18 mouse cellular contexts compared by ENCODE assay signal in genomic region chr1:91301206-91301920, GRCm38 (mm10). TPM values are rescaled to one million over a fixed set of nuclear protein-coding genes. Genes with fewer than 3 reads are reported as not detected.
DNase-seq lines count a peak whose midpoint lies in the region; ATAC-seq and TF ChIP-seq lines count a peak whose summit lies in the region.
"Had no signal": no experiment of that assay in that cellular context is flagged by ENCODE, and none has a peak within 500 bp of the region (broad histone marks: within the 10 kb centered on the region; RNA-seq: fewer than 3 reads in every experiment).

No protein-coding gene starts in this region.

- no peaks in the 10 kb centered on the region for H3K27me3 ChIP-seq in intestine, postnatal 0 days (replicated peaks; ENCODE audit: control insufficient read depth, insufficient read depth, low read length)
- H3K27me3 ChIP-seq in liver, embryonic 14.5 days (ENCODE audit: control insufficient read depth, insufficient read depth, low read length): no peaks in the 10 kb centered on the region
- H3K27me3 ChIP-seq: forebrain, embryonic 15.5 days; hindbrain, embryonic 12.5 days; limb, embryonic 15.5 days had no signal

- H3K27ac ChIP-seq in intestine, postnatal 0 days (ENCODE audit: low read depth, low read length): no peak overlapping the region
- H3K27ac ChIP-seq in liver, embryonic 14.5 days: peak overlapping the region; percentile 2; the same call in 1 of the 2 replicates
- no peak overlapping the region for H3K27ac ChIP-seq in gastrocnemius, adult 2 months
- H3K27ac ChIP-seq: forebrain, embryonic 15.5 days; hindbrain, embryonic 12.5 days; limb, embryonic 15.5 days; midbrain, embryonic 10.5 days had no signal

- no peak for TF ChIP-seq EP300 in liver, embryonic 14.5 days (IDR thresholded peaks at IDR 0.05; ENCODE audit: low read depth)

- 27% methylated on average over 3 of the region's 3 CpGs for WGBS in intestine, postnatal 0 days
- WGBS in liver, embryonic 14.5 days (ENCODE audit: insufficient replicate concordance): 45% methylated on average over 3 of the region's 3 CpGs

- peak; percentile 50 for DNase-seq in adipocyte (ENCODE audit: low spot score)
- peak; percentile 59 for DNase-seq in kidney, postnatal 10 days
- no peak for DNase-seq in liver, embryonic 14.5 days (ENCODE audit: low read depth in 3 of 3, low spot score in 3 of 3)
- no peak for DNase-seq in adrenal gland, postnatal 25 days
- no peak for DNase-seq in gastrocnemius, postnatal 4 days (ENCODE audit: low spot score in 2 of 2)
- no peak for DNase-seq in cerebellum, postnatal 4 days (ENCODE audit: low spot score in 2 of 2)
- no peak for DNase-seq in gastrocnemius, adult 2 months
- DNase-seq: cerebellum, adult 18-20 months; gastrocnemius, postnatal 25 days; thymus, adult 2 months had no signal

- peak overlapping the region; percentile 37; the same call in 1 of the 2 replicates for H3K4me2 ChIP-seq in intestine, postnatal 0 days (replicated peaks; ENCODE audit: low read depth)
- H3K4me2 ChIP-seq in liver, embryonic 14.5 days (ENCODE audit: low read depth): peak overlapping the region; percentile 31
- H3K4me2 ChIP-seq: forebrain, embryonic 15.5 days; hindbrain, embryonic 12.5 days; limb, embryonic 15.5 days had no signal

- intact Hi-C loops in gastrocnemius, adult 2 months (cut with DNase I): no loop called here

- H3K36me3 ChIP-seq in intestine, postnatal 0 days (ENCODE audit: control insufficient read depth, insufficient read depth): peaks cover 31% of the 10 kb centered on the region
- H3K36me3 ChIP-seq in liver, embryonic 14.5 days (replicated peaks; ENCODE audit: control insufficient read depth, insufficient read depth, low read depth): peaks cover 19% of the 10 kb centered on the region
- H3K36me3 ChIP-seq: forebrain, embryonic 15.5 days had no signal

- peaks cover 9% of the 10 kb centered on the region; the same call in 1 of the 2 replicates for H3K4me1 ChIP-seq in intestine, postnatal 0 days (replicated peaks; ENCODE audit: control insufficient read depth, insufficient read depth, low read length)
- peaks cover 19 to 34% of the 10 kb centered on the region in 2 experiments for H3K4me1 ChIP-seq in liver, embryonic 14.5 days (replicated peaks; ENCODE audit: control insufficient read depth in 2 of 2, insufficient read depth in 2 of 2, low read length in 1 of 2)

- H3K9ac ChIP-seq in intestine, postnatal 0 days (ENCODE audit: low read depth, low read length): no peak overlapping the region
- no peak overlapping the region; the same call in 1 of the 2 replicates for H3K9ac ChIP-seq in liver, embryonic 14.5 days (replicated peaks)
- H3K9ac ChIP-seq: forebrain, embryonic 15.5 days; hindbrain, embryonic 12.5 days; limb, embryonic 15.5 days had no signal

- no peak overlapping the region for H3K4me3 ChIP-seq in intestine, postnatal 0 days (ENCODE audit: low read depth, low read length)
- H3K4me3 ChIP-seq in liver, embryonic 14.5 days (ENCODE audit: insufficient read depth in 1 of 2, low read depth in 2 of 2, low read length in 2 of 2): no peak overlapping the region
- H3K4me3 ChIP-seq in gastrocnemius, adult 2 months: no peak overlapping the region
- H3K4me3 ChIP-seq: forebrain, embryonic 15.5 days; hindbrain, embryonic 12.5 days; limb, embryonic 15.5 days; midbrain, embryonic 10.5 days had no signal

- TF ChIP-seq CTCF in intestine, postnatal 0 days (IDR thresholded peaks at IDR 0.05; ENCODE audit: low read depth): no peak
- no peak for TF ChIP-seq CTCF in liver, embryonic 14.5 days (IDR thresholded peaks at IDR 0.05; ENCODE audit: low read depth)
- TF ChIP-seq CTCF in gastrocnemius, adult 2 months (IDR thresholded peaks at IDR 0.05): no peak

- ATAC-seq in intestine, postnatal 0 days: no peak
- ATAC-seq in liver, embryonic 14.5 days (ENCODE audit: insufficient read depth): no peak
- ATAC-seq: forebrain, embryonic 15.5 days had no signal

- no peaks in the 10 kb centered on the region for H3K9me3 ChIP-seq in intestine, postnatal 0 days (ENCODE audit: control insufficient read depth)
- no peaks in the 10 kb centered on the region for H3K9me3 ChIP-seq in liver, embryonic 14.5 days (ENCODE audit: control insufficient read depth, low read length)
- H3K9me3 ChIP-seq: forebrain, embryonic 15.5 days; hindbrain, embryonic 12.5 days; limb, embryonic 15.5 days; midbrain, embryonic 10.5 days had no signal

RNA-seq across cellular contexts. Expression of gene Scly, which starts 3.2 kb away (rescaled TPM):
- 20.2 and 23.1 TPM in 2 replicates for polyA plus RNA-seq in intestine, postnatal 0 days (2015; fragmentation: Nextera tagmentation; extraction: Ambion mirVana)
- polyA plus RNA-seq in liver, embryonic 14.5 days (2012; rRNA removed): 20.7 and 21.0 TPM in 2 replicates
- 21.0 and 22.6 TPM in 2 replicates for polyA plus RNA-seq in liver, embryonic 14.5 days (2014; fragmentation: Nextera tagmentation; extraction: Ambion mirVana)
- 16.2 and 18.4 TPM in 2 replicates for total RNA-seq in adrenal gland, postnatal 25 days (2021)
- 10 to 100 TPM; 10.9 to 11.5 TPM for total RNA-seq in gastrocnemius, postnatal 4 days (2021)
- 10 to 100 TPM in 1 of 2 experiments, 1 to 10 TPM in 1; 8.1 to 11.5 TPM for total RNA-seq in gastrocnemius, adult 2 months (2021)

RNA-seq across cellular contexts. Expression of gene Espnl, which starts 20.5 kb away (rescaled TPM):
- polyA plus RNA-seq in intestine, postnatal 0 days (2015; fragmentation: Nextera tagmentation; extraction: Ambion mirVana): not detected in 2 replicates
- 0.01 and 0.03 TPM in 2 replicates for polyA plus RNA-seq in liver, embryonic 14.5 days (2012; rRNA removed)
- polyA plus RNA-seq in liver, embryonic 14.5 days (2014; fragmentation: Nextera tagmentation; extraction: Ambion mirVana): 0.01 TPM in 1 of 2 replicates, not detected in the other
- total RNA-seq in adrenal gland, postnatal 25 days (2021): not detected in 2 replicates
- under 1 TPM; 0.29 to 0.37 TPM for total RNA-seq in gastrocnemius, postnatal 4 days (2021)
- not detected for total RNA-seq in gastrocnemius, adult 2 months (2021)
- polyA plus RNA-seq: heart, embryonic 14.5 days; midbrain, embryonic 10.5 days had no signal

RNA-seq across cellular contexts. Expression of gene Klhl30, which starts 49.5 kb away (rescaled TPM):
- 1.3 and 1.8 TPM in 2 replicates for polyA plus RNA-seq in intestine, postnatal 0 days (2015; fragmentation: Nextera tagmentation; extraction: Ambion mirVana)
- 0.01 and 0.02 TPM in 2 replicates for polyA plus RNA-seq in liver, embryonic 14.5 days (2012; rRNA removed)
- not detected in 2 replicates for polyA plus RNA-seq in liver, embryonic 14.5 days (2014; fragmentation: Nextera tagmentation; extraction: Ambion mirVana)
- 0.46 and 0.48 TPM in 2 replicates for total RNA-seq in adrenal gland, postnatal 25 days (2021)
- total RNA-seq in gastrocnemius, postnatal 4 days (2021): 10 to 100 TPM; 68.6 to 73.2 TPM
- 10 to 100 TPM; 49.9 to 89.8 TPM for total RNA-seq in gastrocnemius, adult 2 months (2021)
- total RNA-seq: MEL; neutrophil, adult 5-6 weeks had no signal
- polyA plus RNA-seq: forebrain, embryonic 15.5 days had no signal

RNA-seq across cellular contexts. Expression of gene Ube2f, which starts 51.3 kb away (rescaled TPM):
- 55.5 and 57.9 TPM in 2 replicates for polyA plus RNA-seq in intestine, postnatal 0 days (2015; fragmentation: Nextera tagmentation; extraction: Ambion mirVana)
- polyA plus RNA-seq in liver, embryonic 14.5 days (2012; rRNA removed): 31.0 and 41.1 TPM in 2 replicates
- polyA plus RNA-seq in liver, embryonic 14.5 days (2014; fragmentation: Nextera tagmentation; extraction: Ambion mirVana): 58.3 and 61.1 TPM in 2 replicates
- 71.1 and 79.9 TPM in 2 replicates for total RNA-seq in adrenal gland, postnatal 25 days (2021)
- total RNA-seq in gastrocnemius, postnatal 4 days (2021): 10 to 100 TPM; 52.5 to 55.5 TPM
- 10 to 100 TPM; 52.1 to 61.6 TPM for total RNA-seq in gastrocnemius, adult 2 months (2021)

Comparison
In these comparisons a context has a peak if more than half of its experiments do, and no peak if none do; other contexts are left out.
1. DNase-seq: peak in adipocyte (single experiment) and kidney, postnatal 10 days (single experiment); none in liver, embryonic 14.5 days (0 of 3), adrenal gland, postnatal 25 days (single experiment), gastrocnemius, postnatal 4 days (0 of 2), cerebellum, postnatal 4 days (0 of 2) and gastrocnemius, adult 2 months (single experiment).
2. RNA of gene Klhl30, which starts 49.5 kb away (total RNA-seq): 49.9 to 89.8 TPM in gastrocnemius, adult 2 months and 68.6 to 73.2 TPM in gastrocnemius, postnatal 4 days; 0.46 to 0.48 TPM in adrenal gland, postnatal 25 days; every median in the first group is over 10 times any median in the second.